Mouse (Mus musculus): ENCODE results near the gene Gm19668.

Gm19668 gene

GRCm38 (mm10) chr10:77769727-77770126 is 29.2 kb downstream of the Gm19668 start:
- 87% methylated on average over 1 of the region's 1 CpGs for WGBS

- WGBS, result no CpG with 5 or more reads among the region's 1 CpGs
Observed at GRCm38 (mm10) chr10:77759582-77759981, 39.4 kb downstream of the Gm19668 start, which contains the start of gene Gm3233. TSS of gene Gm3233 (minus strand) at chr10:77759682.

- WGBS, result 63% methylated on average over 3 of the region's 3 CpGs
Observed at GRCm38 (mm10) chr10:77752312-77752711, 46.6 kb downstream of the Gm19668 start.

GRCm38 (mm10) chr10:77751254-77751653 is 47.7 kb downstream of the Gm19668 start, which contains the start of gene Gm9736:
TSS of gene Gm9736 (minus strand) at chr10:77751354.
- WGBS, result 7% methylated on average over 1 of the region's 1 CpGs

DNA sequence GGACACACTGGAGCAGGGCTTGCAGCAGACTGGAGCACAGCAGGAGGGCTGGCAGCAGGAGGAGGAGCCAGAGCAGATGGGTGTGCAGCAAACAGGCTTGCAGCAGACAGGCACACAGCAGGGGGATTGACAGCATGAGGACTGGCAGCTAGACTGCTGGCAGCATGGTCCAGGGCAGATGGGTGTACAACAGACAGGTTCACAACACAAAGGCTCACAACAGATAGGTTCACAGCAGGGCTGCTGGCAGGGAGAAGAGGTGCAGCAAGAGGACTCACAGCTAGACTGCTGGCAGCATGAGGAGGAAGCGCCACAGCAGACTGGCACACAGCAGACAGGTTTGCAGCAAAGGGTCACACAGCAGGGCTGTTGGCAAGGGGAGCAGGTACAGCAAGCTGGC is 48.2 kb downstream of the Gm19668 start:
- WGBS, result 48% methylated on average over 1 of the region's 1 CpGs
